Mouse (Mus musculus) embryo, embryonic 9.5 days (tissue): Measurements from ENCODE around the gene Tbc1d2b.
A peak's percentile ranks its signal among the peaks of the same experiment; 100 is the strongest.

Source experiments
- DNase-seq: peaks from one replicate; pipeline ENCODE4 v3.0.0-alpha.2; 2017; ENCODE audit errors: extremely low spot score

The Tbc1d2b gene

DNA sequence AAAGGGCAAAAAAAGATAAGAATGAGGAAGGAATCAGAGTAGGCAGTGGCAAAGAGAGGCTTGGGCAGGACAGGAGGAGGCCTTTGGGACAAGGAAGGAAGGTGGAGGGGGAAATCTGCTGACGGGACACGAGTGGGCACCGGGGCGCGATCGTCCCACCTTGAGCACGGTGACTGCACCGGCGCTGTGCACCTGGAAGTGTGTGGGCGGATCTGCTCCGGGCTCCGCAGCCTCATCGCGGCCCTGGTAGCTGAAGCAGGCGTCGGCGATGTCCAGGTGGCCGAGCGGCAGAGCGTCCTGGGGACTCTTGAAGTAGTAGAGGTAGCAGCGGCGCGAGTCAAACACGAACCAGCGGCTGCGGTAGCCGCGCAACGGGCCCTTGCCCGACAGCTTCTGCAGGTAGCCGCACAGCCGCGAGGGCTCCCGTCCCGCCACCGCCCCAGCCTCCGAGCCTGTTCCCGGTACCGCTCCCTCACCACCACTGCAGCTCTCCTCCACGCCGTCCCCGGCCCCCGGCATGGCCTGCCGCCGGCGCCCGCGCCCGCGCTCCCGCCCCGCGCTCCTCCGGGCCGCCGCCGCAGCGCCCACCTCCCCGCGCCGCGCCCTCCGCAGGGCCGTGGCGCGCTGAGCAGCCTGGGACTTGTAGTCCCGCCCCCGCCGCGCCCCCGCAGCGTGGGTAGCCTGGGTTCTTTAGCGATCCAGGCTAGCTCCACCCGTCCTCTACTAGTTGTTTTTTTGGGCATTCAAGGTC is at the start of gene Tbc1d2b:
Gene Tbc1d2b (minus strand): TSS at position 612 of the 751 bp plus-strand sequence.
- DNase-seq, result peak; percentile 66

DNA sequence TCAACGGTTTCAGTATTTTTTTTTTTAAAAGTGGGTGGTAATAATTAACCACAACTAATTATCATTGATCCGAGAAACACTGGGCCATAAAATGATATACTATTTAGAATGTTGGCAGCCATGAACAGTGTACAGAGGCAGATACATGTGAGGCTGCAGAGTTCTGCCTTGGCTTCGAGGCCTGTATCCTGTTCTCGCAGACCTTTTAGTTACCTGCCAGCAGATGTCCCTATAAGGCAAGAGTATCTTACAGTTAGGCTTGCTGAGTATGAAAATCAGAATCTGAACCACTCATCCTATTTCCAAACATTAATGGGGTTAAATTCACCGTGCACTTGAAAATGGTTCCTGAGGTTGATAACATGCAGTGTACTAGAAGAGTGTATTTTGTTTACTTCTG is 45.7 kb upstream of the Tbc1d2b start:
- DNase-seq, result no peak

DNA sequence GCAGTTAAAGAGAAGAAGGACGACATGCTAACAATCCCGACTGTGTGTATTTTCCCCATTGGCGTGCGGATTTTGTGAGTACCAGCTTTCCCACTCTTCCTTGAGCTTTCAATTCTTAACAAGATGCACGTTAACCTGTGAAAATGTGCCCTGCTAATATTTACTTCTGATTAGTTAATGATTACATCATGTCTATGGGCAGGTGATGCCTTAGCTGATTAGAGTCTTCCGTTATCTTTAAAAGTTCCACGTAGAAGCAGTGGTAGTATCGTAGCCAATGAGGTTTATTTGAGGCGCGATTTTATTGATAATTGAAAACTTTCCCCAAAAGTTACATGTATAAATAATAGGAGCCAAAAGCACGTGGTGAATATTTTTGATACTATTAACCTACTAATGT is 45.1 kb upstream of the Tbc1d2b start:
- no peak for DNase-seq

DNA sequence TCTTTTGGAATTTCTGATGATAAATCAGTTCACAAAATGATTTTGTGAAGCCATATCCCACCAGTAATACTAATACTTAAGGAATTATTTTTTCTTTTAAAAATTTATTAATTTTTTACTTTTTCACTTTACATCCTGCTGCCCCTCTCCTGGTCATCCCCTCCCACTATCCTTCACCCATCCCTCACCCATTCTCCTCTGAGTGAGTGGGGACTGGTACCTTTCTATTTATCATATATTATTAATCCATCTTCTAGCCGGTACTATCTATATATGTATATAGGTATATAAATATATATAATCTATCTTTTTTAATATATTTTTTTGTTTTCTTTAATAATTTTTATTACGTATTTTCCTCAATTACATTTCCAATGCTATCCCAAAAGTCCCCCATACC is 33.6 kb upstream of the Tbc1d2b start:
- DNase-seq, result no peak

DNA sequence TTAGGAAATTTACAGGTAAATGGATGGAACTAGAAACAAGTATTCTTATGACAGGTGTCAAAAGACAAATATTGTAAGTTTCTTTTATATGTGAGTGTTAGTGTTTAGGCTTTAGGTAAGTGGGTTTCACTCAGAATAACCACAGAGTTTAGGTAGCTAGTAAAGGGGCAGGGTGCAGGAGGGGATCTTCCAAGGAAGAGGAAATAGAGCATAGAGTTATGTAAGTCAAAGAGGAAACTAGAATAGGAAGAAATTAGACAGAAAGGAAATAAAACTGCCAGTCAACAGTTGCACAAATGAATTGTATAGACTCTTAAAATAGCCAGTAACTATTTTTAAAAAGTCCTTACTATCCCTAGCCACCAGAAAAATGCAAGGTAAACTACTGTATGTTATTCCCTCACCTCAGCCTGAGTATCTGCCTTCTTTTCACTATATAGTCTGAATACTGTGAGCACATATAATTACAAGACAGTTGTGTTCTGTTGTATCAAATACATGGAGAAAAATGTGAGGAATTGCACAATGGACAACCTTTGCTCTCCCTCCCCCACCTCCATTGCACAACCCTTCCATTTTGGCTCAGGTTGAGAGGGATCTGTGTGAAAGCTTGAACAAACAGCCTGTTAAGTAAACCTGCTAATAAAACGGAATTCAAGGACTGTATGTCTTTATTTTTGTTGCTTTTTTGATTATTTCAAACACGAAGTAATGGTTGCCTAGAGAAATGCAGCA is 32.7 kb upstream of the Tbc1d2b start:
- DNase-seq, result no peak

DNA sequence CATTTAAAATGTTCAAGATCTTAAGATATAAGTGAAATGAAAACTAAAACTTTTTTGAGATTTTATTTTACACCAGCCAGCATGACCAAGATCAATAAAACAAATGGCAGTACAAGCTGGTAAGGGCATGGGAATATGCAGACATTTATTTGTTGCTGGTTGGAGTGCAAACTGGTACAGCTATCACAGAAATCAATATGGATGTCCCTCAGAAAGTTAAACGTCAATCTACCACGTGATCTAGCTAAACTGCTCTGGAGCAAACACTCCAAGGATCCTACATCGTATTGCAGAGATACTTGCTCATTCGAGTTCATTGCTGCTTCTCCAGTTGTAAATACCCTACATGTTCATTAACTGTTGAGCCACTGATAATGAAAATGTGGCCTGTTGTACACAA is 32.1 kb upstream of the Tbc1d2b start:
- DNase-seq, result no peak

DNA sequence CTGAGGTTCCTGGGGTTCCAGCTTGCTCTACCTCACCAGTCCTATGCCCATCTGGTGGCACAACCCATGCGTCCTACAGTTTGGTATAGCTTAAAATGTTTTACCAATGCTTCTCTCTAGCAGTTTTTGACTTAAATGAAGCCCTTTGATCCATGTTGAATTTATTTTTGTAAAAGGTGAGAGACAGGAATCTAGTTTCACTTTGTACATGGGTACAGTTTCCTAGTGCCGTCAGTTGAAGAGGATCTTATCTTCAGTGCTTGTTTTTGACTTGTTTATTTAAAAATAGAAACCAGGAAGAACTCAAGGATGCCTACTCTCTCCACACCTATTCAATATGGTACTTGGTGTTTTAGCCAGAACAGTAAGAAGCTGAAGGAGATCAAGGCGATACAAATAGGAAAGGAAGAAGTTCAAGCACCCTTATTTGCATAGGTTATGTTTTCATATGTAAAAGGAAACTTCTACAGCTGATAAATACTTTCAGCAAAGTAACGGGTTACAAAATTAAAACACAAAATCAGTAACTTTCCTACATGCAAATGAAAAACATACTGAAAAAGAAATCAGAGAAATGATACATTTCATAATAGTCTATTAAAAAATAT is 30.6 kb upstream of the Tbc1d2b start:
- DNase-seq, result no peak

DNA sequence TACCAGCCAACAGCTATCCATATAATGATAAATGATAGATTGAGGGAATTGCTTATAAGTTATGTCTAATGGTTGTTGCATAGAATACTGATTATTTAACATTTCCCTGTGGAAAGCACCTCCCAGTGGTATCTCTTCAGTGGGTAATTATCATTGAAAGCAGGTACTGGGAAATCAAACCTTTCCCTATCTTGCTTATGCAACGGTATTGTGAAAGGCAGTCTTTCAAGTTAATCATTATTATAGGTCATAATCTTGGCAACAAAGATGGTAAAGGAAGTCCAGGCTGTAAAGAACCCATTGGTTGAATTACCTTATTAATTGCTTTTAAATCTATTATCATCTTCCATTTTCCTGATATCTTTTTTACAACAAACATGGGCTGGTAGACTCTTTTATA is 27.0 kb upstream of the Tbc1d2b start:
- no peak for DNase-seq

DNA sequence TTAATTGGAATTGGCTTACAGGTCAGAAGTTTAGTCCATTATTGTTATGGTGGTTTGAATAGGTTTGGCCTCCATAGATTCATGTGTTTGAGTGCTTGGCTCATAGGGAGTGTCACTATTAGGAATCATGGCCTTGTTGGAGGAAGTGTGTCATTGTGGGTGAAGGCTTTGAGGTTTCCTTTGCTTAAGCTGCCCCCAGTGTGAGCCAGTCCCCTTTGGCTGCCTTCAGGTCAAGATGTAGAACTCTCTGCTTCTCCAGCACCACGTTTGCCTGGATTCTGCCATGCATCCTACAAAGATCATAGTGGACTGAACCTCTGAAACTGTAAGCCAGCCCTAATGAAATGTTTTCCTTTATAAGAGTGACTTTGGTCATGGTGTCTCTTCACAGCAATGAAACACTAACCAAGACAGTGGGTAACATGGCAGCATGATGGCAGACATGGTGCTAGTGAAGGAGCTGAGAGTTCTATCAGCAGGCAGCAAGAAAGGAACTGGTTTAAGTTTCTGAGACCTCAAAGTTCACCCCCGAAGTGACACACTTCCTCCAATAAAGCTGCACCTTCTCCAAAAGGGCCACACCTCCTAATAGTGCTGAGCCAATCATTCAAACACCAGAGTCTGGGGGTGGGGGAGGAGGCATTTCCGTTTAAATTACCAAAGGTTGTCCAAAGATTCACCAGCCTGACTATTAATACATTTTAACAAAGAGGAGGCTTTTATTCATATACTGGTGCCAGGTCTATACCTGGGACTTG is 23.2 kb upstream of the Tbc1d2b start:
- DNase-seq, result no peak

DNA sequence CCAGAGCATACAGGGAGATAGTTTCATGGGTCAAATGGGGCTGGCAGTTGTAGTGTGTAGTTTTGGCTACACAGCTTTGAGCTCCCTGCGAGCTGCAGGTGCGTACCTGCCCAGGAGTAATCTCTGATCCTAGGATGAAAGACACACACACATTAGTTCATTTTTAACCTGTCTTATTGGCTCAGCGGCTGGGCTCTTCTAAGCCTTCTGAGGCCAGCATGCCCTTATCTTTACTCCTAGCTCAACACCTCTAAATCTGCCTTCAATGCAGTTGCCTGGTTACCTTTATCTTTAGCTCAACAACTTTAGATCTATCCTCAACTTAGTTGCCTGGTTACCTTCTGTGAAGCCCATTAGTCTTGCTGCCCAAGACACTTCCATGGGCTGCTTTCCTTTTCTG is 7.8 kb upstream of the Tbc1d2b start:
- DNase-seq, result no peak

DNA sequence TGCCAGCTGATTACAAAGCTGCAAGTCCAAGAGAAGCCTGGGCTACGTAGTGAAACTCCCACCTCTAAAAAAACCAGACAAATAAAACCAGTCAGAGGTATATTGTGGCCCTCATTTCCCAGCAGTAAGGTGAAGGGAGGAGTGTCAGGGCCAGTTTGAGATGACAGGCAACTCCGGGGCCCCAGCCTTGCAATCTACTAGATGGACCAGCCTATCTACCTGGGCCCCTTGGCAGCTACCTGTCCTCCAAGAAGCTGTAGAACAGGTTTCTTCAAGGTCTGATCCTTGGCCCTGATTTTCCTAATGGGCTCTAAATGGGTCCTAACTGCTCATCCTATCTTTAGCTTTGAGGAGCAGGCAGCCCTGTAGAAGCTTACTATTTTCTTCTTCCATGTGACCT is 7.3 kb upstream of the Tbc1d2b start:
- no peak for DNase-seq

DNA sequence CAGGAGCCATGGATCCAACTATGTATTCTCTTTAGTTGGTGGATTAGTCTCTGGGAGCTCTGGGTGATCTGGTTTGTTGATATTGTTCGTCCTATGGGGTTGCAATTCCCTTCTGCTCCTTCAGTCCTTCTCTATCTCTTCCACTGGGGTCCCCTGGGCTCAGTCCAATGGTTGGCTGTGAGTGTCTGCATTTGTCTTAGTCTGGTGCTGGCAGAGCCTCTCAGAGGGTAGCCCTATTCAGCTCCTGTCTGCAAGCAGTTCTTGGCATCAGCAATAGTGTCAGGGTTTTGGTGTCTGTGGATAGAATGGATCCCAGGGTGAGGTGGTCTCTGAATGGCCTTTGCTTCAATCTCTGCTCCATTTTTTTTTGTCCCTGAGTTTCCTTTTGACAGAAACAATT is 6.2 kb upstream of the Tbc1d2b start:
- no peak for DNase-seq

DNA sequence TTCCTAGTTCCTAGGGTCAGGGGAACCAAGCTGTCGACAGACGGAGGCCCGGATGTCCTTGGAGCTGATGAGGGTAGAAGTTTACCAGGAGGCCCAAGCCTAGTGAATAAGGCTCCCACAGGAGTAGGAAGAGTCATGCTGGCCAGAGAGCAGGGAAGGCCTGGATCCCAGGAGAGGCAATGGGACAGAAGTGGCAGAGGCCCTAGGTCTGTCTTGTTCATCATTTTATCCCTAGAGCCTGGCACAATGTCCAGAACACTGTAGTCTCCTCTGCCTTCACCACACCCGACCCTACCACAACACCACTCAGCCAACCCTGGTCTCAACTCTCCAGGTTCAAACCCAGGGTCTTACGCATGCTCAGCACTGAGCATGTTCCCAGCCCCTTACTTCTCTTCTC is 5.3 kb upstream of the Tbc1d2b start:
- no peak for DNase-seq

DNA sequence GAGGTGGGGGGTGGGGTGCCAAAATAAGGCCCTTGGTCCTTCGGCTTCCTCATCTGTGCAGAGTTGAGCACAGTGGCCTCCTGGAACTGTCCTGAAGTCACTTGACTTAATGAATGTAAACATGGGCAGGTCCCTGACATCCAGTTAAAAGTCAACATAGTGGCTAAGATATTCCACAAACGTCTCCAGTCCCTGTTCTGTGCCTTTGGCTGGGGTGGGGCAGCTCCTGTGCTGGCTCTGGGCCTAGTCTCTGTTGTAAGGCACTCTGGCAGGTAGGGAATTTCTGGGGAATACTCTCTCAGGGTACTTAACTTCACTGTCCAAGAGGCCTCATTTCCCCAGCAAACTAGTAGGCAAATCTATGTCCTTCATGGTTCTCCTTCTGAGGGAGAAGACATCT is 4.9 kb upstream of the Tbc1d2b start:
- no peak for DNase-seq

DNA sequence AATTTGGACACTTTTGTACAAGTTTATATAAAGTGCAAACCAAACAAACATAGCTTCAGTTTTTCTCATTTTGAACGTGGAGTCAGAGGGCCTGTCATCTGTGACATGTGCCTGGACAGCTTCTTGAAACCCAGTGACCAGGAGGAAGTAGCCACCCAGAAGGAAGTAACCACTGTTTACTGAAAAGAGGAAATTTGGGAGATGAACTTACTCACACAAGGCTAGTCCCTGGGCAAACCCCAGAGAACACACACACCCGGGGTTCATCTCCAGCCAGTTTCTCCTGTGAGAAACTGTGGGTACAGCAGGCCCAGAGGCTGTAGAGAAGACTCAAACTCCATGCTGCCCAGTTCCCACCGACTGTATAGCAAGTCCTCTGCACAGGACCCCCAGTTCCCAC is 3.9 kb upstream of the Tbc1d2b start:
- DNase-seq, result no peak

DNA sequence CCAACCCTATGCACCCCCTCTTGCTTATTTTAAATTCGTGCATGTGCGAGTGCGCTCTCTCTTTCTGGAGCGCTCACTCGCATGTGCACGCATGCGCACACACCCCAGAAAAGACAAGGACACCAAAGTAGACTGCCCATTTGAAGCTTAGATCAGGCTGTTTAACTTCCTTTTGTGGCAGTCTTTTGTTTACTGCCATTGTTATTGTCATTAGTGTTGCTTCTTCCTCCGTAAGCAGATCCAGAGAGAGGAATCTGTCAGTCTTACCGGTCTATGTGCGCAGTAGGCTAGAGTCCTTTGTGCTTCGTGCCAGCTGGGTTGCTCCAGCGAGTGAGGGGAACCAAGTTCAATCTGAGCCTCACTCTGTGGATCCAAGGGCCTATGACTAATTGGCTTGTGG is 1.7 kb upstream of the Tbc1d2b start:
- DNase-seq, result no peak

DNA sequence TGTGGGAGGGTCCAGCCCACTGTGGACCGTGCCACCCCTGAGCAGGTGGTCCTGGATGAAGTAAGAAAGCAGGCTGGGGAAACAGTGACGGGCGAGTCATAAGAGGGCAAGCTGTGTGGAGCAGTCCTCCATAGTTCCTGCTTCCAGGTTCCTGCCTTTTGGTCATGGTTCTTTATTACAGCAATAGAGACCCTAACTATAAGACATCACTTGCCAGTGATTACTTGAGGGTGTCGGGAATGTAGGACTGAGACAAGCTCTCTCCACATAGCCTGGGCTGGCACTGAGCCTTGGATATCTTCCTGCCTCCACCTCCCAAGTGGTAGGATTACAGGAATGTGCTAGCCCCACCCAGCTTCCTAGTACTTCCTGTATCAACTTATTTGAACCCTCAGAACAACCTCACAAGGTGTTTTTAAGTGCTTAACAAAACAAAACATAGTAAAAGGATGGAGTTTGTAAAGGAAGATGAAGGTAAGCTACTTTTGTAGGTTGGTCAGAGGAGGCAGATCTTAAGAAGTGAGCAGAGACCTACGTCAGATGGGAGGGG is 1.0 kb upstream of the Tbc1d2b start:
- no peak for DNase-seq

DNA sequence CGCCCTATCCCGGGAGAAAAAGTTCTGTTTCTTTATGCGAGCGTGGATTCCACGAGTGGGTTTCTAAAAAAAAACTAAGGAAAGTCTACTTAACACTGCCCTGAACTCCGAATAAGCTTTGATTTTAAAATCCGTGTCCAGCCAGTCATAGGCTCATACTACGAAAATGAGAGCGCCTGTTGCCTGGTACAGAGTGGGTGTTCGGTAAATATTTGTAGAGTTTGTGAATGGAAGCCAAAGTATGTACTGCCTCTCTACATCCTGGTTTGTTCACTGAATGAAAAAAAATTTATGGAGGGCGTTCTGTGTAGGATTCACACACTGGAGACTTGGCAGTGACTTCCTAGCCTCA is 316 bp upstream of the Tbc1d2b start:
- no peak for DNase-seq

DNA sequence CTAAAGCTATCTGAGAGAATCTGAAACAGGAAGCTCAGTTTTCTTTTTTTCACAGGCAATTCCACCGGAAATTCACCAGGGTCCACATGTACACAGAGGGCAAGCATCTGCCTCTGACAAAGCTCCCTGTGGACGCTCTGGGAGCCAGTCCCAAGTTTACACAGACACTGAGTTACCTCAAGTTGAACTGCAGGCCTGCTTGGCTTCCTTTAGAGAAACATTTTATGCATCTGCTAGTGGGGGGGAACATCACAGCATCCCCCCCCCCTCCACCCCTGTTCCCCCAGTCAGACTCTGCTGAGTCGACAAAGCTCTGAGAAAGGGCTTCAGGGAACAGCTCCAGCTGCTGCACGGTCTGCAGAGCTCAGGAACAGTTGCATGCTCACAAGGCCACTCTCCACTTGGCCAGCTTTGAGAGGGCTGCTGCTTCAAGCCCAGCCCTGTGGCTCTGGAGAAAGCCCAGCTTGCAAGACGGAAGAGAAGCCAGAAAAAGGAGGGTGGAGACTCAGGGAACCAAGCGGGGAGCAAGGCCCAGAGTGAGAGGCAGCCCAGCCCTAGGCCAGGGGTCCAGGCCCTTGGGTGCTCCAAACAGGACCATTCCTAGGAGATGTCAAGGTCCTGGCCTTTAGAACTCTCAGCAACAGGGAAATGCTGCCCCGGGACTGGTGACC is 1.5 kb downstream of the Tbc1d2b start:
- peak; percentile 17 for DNase-seq

DNA sequence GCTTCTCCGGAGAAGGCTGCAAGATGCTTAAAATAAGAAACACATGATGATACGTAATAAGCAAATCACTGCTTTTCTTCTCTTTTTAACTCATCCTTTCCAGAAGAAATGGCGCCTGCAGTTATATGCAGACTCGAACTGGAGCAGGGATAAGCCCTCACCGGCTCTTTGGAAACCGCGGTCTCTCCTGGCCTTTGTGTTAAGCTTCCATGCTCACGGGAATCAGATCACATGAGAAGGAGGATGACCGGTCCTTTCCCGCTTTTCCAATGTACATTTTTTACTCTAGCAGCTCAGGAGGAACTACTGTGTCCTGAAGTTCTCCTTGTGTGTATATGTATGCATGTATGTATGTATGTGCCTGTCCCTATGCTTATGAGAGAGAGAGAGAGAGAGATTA is 3.7 kb downstream of the Tbc1d2b start:
- no peak for DNase-seq

DNA sequence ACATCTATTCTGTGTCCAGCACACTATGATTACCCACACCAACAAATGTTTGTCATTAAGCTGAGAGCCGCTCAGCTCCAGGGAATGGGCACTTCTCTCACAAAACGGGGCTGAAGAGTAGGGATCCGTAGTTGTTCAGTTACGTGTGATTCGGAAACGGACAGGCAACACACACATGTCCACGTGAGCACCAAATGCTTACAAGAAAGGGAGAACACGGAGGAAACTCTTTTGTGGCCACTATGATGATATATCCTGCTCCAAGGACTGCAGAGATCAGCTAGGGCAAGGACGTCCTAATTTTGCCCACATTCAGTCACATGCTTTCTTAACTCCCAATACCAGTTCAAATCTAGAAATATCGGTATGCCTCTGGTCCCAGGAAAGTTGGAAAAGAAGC is 4.5 kb downstream of the Tbc1d2b start:
- DNase-seq, result no peak
